Mouse (Mus musculus): Measurements from ENCODE around the gene Gdap2. TPM values are rescaled to one million over a fixed set of nuclear protein-coding genes. Genes with fewer than 3 reads are reported as not detected.

Gdap2 gene
- polyA plus RNA-seq, 1 experiment: 8.1 TPM

DNA sequence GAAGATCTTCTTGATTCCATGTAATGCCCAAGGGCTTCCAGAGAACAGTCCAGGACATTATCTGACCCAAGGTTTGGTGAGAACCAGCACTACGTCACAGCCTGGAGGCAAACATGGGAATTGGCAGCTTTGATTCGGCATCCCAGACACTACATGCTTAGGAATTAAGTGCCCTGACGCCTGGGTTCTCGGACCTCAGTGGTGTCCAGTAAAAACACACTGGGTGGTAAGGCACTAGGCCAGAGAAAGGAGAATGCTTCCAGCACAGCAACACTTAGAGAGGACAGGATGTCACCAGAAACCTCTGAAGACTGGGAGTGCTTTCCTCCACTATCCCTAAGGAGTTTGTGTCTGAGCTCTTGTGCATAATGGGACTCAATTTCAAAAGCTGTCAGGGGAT, 80.0 kb downstream of the Gdap2 start:
- H3K36me3 ChIP-seq (ENCODE audit: control insufficient read depth, insufficient read depth, low read length): no peaks in the 10 kb centered on the region
- H3K4me1 ChIP-seq (ENCODE audit: control insufficient read depth, insufficient read depth, insufficient read length): no peaks in the 10 kb centered on the region
- WGBS: 83% methylated on average over 4 of the region's 4 CpGs
- DNase-seq (ENCODE audit: low read depth in 1 of 2, low spot score in 2 of 2): no peak
- H3K4me3 ChIP-seq (ENCODE audit: extremely low read depth, insufficient read depth, insufficient read length): no peak overlapping the region
- TF ChIP-seq POLR2A (IDR thresholded peaks at IDR 0.05; ENCODE audit: low read depth, low read length) (no peak), CTCF (IDR thresholded peaks at IDR 0.05; ENCODE audit: extremely low read depth, insufficient read depth, insufficient read length, insufficient replicate concordance) (no peak)
- H3K27ac ChIP-seq (ENCODE audit: insufficient read depth, low read length): no peak overlapping the region
- H3K27me3 ChIP-seq (ENCODE audit: control insufficient read depth, insufficient read depth, low read length): no peaks in the 10 kb centered on the region

GRCm38 (mm10) chr3:100246286-100246825, 84.2 kb downstream of the Gdap2 start:
- no peak for DNase-seq (ENCODE audit: low read depth in 1 of 2, low spot score in 2 of 2)
- 56% methylated on average over 4 of the region's 4 CpGs for WGBS
- Histone ChIP-seq H3K4me1 (ENCODE audit: control insufficient read depth, insufficient read depth, insufficient read length) (no peaks in the 10 kb centered on the region), H3K36me3 (ENCODE audit: control insufficient read depth, insufficient read depth, low read length) (no peaks in the 10 kb centered on the region), H3K27ac (ENCODE audit: insufficient read depth, low read length) (no peak overlapping the region), H3K27me3 (ENCODE audit: control insufficient read depth, insufficient read depth, low read length) (no peaks in the 10 kb centered on the region), H3K4me3 (ENCODE audit: extremely low read depth, insufficient read depth, insufficient read length) (no peak overlapping the region)
- TF ChIP-seq POLR2A (IDR thresholded peaks at IDR 0.05; ENCODE audit: low read depth, low read length) (no peak), CTCF (IDR thresholded peaks at IDR 0.05; ENCODE audit: extremely low read depth, insufficient read depth, insufficient read length, insufficient replicate concordance) (no peak)

Other genes with a start within 250 kb of the Gdap2 start
- 14.0 and 14.6 TPM in 2 replicates for gene Wdr3, start within 50 bp of the Gdap2 start, polyA plus RNA-seq (2012; rRNA removed)

All from spleen, adult 2 months (tissue).